Mouse (Mus musculus) heart, postnatal 36 days (tissue): Measurements from ENCODE around the gene Stk24. TPM values are rescaled to one million over a fixed set of nuclear protein-coding genes. Genes with fewer than 3 reads are reported as not detected.

Experiments
- DNase-seq, 2 experiments: peaks; one replicate each; pipeline ENCODE4 v3.0.0; 2021 to 2022
- intact Hi-C: fragments of 180-260 bp; cut with DNase I; formaldehyde crosslinking; loops from one replicate; pipeline ENCODE4 v1.15.1; 2025
- total RNA-seq, 2 experiments: library from RNA; stranded (reverse); gene quantifications; 2 replicates each; pipeline ENCODE4 v1.2.3; 2021

Stk24 gene
- total RNA-seq, 2 experiments from 2014 or later: 61.8 to 69.5 TPM

DNA sequence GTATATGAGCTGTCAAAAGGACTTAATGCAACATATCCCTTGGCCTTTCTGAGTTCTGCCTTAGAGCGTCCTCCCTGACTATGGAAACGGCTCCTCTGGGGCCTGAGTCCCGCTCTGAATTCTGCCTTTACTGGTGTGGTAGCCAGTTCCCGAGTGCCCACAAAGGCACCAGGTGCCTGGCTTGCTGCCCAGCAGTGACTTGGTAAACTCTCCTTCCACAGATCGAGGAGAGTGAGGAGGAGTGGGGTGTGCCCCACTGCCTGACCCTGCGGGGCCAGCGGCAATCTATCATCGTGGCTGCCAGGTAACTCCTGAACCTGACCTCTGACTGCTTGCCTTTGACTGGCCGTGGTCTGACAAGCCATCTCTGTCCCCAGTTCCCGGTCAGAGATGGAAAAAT lies 103.8 kb downstream of the Stk24 start:
- intact Hi-C loops: loop anchor here (10.0 kb wide), 1 partner anchor 299 kb away; no protein-coding TSS in a partner anchor
- DNase-seq: no peak

GRCm38 (mm10) chr14:121274985-121275384 lies 104.8 kb downstream of the Stk24 start:
- intact Hi-C loops: loop anchor here (10.0 kb wide), 1 partner anchor 300 kb away; no protein-coding TSS in a partner anchor
- no peak for DNase-seq

DNA sequence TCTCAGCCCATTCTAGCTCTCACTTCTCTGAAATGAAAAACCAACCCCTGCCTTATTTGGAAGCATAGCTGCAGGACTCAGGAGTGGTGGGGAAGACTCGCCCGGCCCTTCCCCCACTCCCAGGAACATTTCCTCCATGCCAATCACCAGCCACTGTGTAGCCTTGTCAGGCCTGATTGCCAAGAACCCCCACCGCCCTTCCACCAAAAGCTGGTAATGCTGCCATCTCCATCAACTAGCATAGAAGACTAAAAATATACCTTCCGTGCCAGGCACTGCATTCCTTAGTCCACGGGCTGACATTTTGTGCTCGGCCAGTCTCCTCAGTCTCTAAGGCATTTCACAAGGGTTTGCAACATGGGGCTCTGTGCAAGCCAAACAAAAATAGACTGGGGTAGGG lies 109.3 kb downstream of the Stk24 start:
- intact Hi-C loops: loop anchor here (10.0 kb wide), 1 partner anchor 304 kb away; no protein-coding TSS in a partner anchor
- DNase-seq: no peak

- DNase-seq: no peak
- intact Hi-C loops: no loop called here
Observed at GRCm38 (mm10) chr14:121267801-121268200, 112.0 kb downstream of the Stk24 start.

DNA sequence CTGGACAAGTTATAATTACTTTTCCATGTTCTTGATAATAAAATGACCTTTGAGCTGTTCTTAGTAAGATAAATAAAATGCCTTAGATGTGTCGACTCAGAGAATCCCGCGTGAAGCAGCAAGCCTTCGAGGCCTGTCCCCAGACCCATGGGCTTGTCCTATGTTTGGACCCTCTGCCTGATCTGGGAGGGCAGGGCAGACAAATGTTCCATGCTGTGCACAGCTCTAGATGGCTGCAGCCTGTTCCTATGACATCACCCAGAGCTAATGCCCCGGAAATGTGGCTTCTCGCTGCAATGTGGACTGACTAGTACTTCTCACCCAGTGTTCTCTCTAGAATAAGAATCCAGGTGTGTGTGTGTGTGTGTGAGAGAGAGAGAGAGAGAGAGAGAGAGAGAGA lies 115.4 kb downstream of the Stk24 start:
- no peak for DNase-seq
- intact Hi-C loops: no loop called here

- intact Hi-C loops: no loop called here
- no peak for DNase-seq
Observed at GRCm38 (mm10) chr14:121263912-121264311, 115.9 kb downstream of the Stk24 start.

DNA sequence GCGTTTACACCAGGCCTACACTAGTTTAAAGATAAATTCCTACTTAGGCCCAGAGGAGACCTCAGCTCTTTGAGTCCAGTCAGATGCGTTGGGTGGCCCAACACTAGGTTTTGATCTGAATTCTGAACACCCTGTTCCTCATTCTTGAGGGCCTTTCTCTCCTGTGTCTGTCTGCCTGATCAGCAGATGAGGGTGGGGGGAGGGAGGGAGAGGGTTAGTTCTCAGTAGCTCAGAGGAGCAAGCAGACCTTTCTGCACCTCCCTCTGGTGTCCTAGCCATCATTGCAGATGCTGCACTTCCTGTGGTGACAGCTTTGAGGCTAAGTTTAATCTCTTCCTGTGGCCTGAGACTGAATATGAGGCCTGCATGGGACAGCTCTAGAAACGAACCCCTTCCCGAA lies 117.2 kb downstream of the Stk24 start:
- no peak for DNase-seq
- intact Hi-C loops: no loop called here

DNA sequence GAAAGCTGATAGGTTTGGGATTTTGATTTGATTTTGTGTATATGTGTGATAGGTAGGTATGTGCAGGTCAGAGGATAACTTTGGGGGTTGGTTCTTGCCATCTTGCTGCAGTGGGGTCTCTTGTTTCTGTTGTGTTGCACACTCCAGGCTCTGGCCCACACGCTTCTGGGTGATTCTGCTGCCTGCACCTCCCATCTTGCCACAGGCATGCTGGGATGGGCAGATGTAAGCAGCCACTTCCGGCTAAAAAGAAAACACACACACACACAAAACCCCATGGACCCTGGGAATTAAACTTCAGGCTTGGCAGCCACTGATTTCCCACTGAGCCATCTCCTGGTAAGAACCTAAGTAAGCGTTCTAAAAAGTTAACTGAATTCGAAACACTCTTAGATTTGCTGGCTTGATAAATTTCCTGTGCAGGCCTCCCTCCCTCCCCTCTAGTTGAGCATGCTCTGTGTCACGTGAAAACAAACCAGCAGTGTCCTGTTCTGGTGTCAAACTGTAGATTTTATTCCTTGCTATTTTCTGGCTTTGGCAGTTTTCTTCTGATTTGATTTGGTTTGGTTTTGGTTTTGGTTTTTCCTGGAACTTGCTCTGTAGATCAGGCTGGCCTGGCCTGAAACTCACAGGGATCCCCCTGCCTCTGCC lies 118.5 kb downstream of the Stk24 start:
- DNase-seq: no peak
- intact Hi-C loops: no loop called here

DNA sequence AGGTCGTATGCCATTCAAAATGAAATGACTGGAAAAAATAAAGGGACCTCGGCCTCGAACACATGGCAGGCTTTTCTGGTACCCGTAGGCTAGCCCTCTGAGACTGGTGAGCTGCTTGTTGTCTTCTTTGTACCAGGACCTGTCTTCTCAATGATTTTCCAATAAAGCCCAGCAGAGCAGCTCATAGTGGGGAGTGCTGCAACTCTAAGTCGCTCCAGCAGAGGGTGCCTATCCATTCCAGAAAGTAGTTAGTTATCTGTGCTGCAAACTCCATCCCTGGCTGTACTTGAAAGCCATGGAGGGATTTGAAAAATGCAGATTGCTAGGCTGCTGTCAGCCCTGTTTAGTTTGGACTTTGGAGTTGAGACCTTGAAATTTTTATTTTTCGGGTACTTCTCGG lies 120.0 kb downstream of the Stk24 start:
- intact Hi-C loops: no loop called here

GRCm38 (mm10) chr14:121259332-121259731 lies 120.5 kb downstream of the Stk24 start:
- DNase-seq: no peak

More for the DNA sequence above, 120.0 kb downstream of the Stk24 start:
- peak; percentile 48 to 62 for DNase-seq

DNA sequence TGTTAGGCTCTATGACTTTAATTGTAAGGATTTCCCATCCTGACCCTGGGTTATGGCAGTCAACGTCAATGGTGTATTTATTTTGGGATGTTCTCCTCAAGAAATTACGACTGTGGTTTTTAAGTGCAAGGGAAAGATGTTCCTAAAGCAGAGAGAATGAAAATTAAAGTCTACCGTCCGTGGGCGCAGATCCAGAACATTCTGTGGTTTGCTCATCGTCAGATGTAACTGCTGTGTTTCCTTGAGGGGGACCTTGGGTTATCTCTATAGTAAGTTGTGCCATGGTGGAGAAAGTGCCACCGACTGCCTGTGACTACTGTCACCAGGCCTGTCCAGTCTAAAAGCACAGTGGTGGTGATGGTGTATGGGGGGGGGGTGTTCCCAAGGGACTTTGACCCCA lies 122.9 kb downstream of the Stk24 start:
- DNase-seq: no peak
- intact Hi-C loops: no loop called here

More at GRCm38 (mm10) chr14:121259332-121259731, 120.5 kb downstream of the Stk24 start:
- intact Hi-C loops: no loop called here

GRCm38 (mm10) chr14:121255469-121255868 lies 124.3 kb downstream of the Stk24 start:
- intact Hi-C loops: no loop called here
- DNase-seq: no peak

- DNase-seq: no peak
- intact Hi-C loops: no loop called here
Observed at GRCm38 (mm10) chr14:121254869-121255268, 124.9 kb downstream of the Stk24 start.

DNA sequence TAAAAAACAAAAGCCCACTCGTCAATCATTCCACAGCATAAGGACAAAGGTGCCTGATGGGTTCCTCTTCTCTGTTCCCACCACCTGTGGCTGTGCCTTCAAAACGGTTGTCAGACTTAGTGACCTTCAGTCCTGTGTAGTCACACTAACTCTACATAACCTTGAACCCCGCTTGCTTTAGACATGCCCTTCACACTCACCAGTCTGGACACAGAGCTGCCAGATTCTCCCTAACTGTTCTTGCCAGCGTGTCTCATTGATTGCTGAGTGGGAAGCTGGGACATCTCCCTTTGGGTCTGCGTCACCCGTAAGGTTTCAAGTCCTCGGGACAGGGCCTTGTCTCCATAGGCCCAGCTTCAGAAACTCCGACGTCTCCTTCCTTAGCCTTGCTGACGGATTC lies 127.3 kb downstream of the Stk24 start:
- DNase-seq: no peak
- intact Hi-C loops: no loop called here

DNA sequence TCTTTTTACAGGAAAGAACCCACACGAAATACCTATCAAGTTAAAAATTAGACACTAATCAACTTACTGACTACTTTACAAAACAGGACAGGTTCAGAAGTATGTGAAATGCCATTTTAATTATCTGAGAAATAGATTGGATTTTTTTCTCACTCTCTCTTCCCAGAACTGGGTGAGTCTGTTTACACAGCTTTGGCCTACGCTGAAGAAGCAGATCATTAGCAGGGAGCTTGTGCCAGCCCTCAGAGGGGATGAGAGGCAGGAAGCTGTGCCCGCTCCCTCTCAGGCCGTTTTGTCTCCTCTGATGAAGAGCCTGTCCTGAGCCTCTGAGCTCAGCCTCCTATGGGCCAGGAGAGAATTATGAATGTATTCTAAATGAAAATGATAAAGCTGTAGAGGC lies 128.1 kb downstream of the Stk24 start:
- intact Hi-C loops: no loop called here
- no peak for DNase-seq

DNA sequence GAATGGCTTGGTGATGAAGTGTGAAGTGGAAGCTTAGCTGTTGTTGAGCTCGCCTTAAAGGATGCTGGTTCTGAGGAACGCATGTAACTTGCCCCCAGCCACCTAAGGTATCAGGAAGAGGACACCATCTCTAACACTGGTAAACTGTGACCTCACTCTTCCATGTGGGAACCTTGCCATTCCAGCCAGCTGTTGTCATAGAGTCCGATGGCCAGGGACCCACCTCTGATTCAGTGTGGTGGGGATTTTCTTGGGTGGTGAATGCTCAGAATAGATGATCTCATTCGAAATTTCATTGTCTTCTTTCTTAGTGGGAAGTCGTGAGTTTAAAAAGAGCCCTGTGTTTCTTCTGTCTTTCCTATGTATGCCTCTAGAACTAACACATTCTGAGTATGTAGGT lies 128.7 kb downstream of the Stk24 start:
- DNase-seq: no peak
- intact Hi-C loops: no loop called here

GRCm38 (mm10) chr14:121248346-121248745 lies 131.5 kb downstream of the Stk24 start:
- intact Hi-C loops: no loop called here
- no peak for DNase-seq

- intact Hi-C loops: no loop called here
- no peak for DNase-seq
Observed at GRCm38 (mm10) chr14:121247287-121247686, 132.5 kb downstream of the Stk24 start.

DNA sequence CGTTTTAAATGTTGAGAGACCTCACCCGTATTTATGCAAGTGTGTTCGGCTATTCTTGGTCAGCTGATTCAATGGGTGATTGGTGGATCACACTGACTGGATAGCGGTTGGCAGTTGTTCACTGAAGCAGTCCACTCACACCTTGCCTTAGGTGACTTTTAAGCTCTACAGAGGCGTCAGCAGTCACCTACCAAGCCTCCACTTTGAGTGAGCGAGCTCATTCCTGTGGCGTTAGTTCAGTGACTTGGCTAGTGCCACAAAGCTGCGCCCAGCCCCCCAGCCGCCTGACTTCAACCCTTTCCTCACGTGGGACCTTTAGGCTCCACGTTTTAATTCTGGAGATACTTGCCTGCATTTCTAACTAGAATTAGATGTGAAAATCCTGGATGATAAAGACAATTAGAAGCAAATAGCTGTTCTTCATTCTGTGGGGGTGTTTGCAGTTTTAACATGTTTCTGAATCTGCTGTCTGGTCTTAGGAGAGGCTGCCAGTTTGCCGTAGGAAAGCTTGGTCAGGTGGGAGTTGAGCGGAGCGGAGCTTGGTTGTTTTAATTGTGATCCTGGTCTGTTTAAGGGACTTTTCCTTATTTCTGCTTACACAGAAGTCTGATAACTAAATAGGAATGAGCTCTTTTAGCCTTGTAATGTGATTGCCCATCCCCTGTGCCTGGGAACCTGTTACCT lies 133.6 kb downstream of the Stk24 start:
- intact Hi-C loops: no loop called here
- DNase-seq: no peak

- intact Hi-C loops: no loop called here
- DNase-seq: no peak
Observed at GRCm38 (mm10) chr14:121244104-121244503, 135.7 kb downstream of the Stk24 start.

DNA sequence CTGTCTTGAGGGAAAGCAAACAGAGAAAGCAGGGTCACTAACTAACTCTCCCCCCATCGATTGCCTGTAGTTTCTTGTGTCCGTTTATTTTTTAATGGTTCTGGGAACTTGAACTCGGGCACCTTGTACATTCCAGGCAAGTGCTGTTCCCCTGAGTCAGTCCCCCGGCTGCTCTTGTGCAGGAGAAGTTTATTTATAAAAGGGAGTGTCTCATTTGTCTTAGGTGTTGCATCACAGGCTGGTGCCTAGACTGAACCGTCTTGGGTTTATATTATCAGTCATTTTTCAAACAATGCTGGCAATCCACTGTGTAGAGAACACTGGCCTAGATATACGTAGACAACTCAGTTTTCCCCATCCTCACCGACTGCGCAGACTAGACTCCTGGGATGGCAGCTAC lies 140.4 kb downstream of the Stk24 start:
- intact Hi-C loops: no loop called here
- DNase-seq: no peak

- intact Hi-C loops: no loop called here
- no peak for DNase-seq
Observed at GRCm38 (mm10) chr14:121238727-121239126, 141.1 kb downstream of the Stk24 start.
